Mouse (Mus musculus): ENCODE data around the gene Tango2.
"Not testable (repeated sequence)": the region's sequence is repeated elsewhere in the genome, so short reads cannot be mapped to it uniquely, and the experiment has no call there.

The Tango2 gene

GRCm38 (mm10) chr16:18342650-18343570 lies 5.0 kb downstream of the Tango2 start:
- no peak for DNase-seq

GRCm38 (mm10) chr16:18342076-18342475 lies 5.8 kb downstream of the Tango2 start:
- DNase-seq, result no peak

- DNase-seq, result no peak
These were observed 6.3 kb downstream of the Tango2 start for GRCm38 (mm10) chr16:18341605-18342004.

- DNase-seq, result no peak
These were observed 8.0 kb downstream of the Tango2 start for GRCm38 (mm10) chr16:18339866-18340265.

DNA sequence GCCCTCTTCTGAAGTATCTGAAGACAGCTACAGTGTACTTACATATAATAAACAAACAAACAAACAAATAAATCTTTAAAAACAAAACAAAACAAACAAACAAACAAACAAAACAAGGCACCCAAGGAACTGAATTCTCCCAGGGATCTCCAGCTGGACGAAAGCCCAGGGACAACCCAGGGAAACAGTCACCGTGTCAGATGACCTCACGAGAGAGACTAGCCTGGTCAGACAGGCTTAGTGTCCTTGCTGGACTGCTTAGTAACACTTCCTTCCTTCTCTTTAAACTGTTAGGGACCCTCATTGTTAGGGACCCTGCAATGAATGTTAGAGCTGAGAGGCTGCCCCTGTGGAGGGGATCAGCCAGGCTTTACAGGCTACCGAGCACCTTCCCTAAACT lies 10.6 kb downstream of the Tango2 start:
- DNase-seq, result no peak

GRCm38 (mm10) chr16:18335981-18336380 lies 11.9 kb downstream of the Tango2 start:
- DNase-seq, result no peak

DNA sequence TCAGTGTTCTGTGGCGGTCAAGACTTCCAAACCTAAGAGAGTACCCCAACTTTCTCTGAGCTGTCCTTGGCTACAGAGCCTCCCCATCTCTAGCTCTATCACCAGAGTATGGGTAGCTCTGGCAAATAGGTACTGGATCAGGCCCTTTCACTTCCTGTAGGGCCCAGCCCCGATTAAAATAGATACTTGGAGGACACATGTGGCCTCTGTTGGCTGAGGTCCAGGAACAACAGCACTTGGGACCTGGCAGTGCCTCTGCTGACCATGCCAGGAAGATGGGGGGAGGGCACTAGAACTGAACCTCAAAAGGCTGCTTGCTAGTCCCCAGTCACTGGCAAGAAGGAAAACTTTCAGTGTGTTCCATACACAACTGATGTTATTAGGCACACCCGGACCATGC lies 13.9 kb downstream of the Tango2 start:
- no peak for DNase-seq

DNA sequence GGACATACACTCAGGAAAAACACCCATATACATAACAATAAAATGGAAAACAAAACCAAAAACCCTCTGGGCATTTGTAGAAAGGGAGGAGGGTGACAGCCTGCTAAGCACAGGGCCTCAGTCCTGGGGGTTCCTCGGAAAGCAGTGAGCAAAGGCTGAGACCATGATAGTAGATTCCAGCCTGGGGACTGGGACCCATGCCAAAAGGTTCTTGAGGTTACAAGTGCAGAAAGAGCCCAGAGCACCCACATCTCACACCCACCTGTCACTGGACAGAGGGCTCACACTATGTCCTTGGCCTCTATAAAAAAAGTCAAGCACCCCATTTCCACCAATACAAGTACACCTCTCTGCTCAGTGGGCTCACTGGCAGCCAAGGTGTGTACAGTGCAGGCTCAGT lies 19.4 kb downstream of the Tango2 start:
- no peak for DNase-seq

DNA sequence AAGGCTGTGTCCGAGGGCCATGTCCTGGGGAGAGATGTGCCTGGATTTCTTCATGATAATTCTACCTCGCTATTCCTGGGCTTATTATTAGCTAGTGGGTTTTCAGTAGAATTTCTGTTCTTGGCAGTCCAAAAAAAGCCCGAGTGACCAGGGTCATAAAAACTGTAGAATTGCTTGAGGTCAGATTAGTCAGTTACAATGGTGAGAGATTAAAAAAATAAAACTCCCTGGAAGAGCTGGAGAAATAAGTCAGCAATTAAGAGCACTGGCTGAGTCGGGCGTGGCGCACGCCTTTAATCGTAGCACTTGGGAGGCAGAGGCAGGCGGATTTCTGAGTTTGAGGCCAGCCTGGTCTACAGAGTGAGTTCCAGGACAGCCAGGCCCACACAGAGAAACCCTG lies 20.0 kb downstream of the Tango2 start:
- no peak for DNase-seq

DNA sequence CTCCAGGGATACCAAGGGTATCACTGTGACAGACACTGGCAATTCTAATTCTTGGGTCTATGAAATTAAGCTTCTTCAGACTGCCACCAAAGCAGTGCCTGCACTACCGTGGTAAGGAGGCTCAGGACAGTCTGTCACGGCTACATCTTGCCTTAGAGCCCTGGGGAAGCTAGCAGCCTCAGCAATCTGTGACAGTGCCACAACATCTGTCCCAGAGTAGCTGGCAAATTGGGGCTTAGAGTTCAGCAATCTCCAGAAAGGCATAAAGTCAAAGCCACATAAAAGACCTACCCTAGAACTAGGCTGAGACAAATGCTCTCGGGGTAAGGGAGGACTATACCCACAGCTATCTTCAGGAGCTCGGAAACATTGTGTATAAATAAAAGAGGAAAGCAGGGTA lies 22.2 kb downstream of the Tango2 start:
- no peak for DNase-seq

DNA sequence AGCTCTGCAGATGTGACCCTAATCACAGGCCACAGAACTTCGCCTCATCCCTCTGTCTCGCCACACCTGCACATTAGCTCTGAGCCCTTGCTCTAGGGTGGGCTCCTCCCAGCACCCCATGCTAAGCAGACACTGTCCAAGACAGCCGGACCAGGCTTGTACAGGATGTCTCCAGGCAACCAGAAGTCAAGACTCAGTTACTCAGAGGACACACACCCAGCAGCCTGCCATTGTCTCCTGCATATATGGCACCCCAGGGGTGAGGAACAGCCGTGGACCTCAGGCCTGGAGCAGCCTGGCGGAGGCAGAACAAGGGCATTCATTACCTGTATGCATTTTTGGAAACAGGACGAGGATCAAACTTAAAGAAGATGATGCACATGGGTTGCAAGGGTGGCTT lies 23.9 kb downstream of the Tango2 start:
- no peak for DNase-seq

DNA sequence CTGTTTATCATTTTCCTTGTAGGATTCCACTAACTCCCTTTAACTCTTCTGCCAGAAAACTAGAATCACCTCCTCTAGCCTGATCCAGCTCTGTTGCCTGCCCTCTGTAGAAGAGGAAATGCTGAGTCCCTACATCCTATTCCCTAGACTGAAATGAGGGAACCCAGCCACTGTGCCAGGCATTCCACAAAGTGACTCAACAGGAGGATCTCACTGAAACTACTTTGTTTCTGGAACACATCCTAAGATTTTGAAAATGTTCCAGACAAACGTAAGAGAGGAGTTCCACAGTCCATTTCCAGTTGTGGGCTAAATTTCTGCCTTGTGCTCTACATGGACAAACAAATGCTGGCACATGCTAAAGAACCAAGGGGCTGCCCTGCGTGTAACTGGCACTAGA lies 24.4 kb downstream of the Tango2 start:
- DNase-seq, result no peak

GRCm38 (mm10) chr16:18321443-18321842 lies 26.5 kb downstream of the Tango2 start:
- no peak for DNase-seq

DNA sequence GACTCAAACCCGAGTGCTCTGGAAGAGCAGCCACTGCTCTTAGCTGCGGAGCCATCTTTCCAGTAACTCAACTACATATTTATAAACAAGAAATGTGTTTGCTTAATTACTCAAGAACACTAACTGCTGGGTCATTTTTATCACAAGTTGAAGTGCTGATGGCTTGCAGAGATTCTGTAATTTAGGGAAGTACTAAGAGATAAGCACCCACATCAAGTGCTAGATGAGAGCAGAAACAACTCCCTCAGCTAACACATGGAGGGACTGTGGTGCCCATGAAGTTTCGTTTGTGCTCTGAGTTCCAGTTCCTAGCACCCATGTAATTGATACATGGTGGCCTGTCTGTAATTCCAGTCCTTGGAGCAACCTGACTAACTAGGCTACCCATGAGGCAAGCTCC lies 28.9 kb downstream of the Tango2 start:
- no peak for DNase-seq

DNA sequence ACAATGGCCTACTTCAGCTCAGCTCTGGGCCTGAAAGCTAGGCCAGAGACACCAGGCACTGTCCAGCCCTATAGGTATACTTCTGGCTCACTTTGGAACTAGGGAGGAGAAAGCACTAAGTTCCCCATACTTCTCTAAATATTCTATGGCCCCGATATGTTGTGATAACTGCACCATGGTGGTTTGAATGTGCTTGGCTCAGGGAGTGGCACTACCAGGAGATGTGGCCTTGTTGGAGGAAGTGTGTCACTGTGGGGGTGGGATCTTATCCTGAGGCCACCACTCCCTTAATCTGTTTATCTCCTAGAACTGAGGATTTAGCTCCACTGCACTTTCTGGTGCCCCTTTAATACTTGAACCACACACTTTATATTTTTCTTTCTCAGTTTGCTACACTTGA lies 39.7 kb downstream of the Tango2 start:
- DNase-seq, result no peak

- not testable (repeated sequence) for DNase-seq
These were observed 58.3 kb downstream of the Tango2 start for GRCm38 (mm10) chr16:18289614-18290013.

DNA sequence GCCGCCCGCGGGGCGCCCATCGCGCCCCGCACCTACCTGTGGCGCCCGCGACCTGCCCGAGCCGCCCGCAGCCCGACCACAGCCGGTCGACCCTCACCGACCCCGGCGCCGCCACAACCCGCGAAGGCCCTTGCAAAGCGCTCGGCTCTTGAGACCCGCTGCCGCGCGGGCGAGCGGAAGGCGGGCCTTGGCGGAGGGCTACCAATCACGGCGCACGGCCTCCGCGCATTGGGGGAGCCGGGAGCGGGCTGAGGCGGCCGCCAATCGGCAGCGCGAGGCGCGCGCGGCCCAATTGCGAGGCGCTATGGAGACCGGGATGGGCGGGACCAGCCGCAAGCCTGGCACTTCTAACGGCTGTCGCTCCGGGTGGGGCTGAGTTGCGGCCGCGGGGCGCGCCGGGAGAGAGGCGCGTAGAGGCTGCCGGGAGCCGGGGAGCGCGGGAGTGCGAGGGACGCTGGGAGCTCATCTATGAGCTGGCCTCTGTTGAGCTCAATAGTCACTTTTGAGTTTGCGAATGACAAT lies 58.8 kb downstream of the Tango2 start, which contains the start of gene Dgcr8:
TSS of gene Dgcr8 (minus strand) at position 180 of the 522 bp plus-strand sequence.
- DNase-seq, result peak; percentile 96

- peak; percentile 51 for DNase-seq
These were observed 59.3 kb downstream of the Tango2 start for GRCm38 (mm10) chr16:18288581-18289061.

DNA sequence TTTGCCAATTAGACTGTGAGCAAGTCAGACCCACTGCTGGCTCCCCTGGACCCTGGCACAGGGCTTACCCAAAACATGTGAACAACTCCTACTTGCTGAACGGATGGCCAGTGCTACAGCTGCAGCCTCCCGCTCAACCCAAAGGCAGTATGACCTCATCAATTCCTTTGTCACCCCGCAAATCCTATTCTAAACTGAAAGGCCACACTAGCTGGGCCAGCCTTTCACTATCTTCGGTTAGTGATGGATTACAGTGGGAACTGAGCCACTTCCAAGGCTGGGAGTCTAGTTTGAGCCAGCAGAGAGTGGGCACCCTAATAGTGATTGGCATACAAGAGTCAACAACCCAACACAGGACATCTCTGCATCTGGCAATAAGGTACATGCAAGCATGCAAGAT lies 59.7 kb downstream of the Tango2 start:
- DNase-seq, result no peak

DNA sequence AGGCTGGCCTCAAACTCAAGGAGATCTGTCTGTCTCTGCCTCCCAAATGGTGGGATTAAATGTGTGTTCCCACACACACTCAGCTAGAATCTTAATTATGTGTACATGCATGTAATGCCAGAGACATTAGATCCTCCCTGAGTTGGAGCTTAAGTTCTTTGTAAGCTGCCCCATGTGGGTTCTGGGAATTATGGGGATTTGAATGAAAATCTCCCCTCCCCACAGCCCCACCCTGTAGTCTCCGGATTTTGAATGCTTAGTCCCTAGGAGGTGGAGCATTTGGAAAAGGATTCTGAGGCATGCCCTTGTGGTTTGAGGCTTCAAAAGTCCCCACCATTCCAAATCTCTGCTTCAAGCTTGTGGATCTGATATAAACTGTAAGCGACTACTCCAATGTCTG lies 72.7 kb downstream of the Tango2 start:
- DNase-seq, result no peak

DNA sequence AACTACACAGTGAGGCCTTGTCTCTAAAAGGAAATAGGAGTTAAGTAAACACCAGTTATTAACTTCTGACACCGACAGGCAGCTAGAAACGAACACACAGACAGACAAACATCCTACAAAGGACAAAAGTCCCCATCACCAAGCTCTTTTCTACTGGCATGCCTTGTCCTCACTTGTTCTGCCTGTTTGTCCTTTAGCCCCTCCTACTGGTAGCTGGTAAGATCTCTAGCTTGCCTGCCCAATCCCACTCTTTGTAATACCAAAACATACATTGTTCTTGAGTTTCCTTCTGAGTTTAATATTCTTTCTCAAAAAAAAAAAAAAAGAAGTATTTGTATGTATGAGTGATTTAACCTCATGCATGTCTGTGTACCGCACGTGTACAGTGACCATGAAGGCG lies 79.7 kb downstream of the Tango2 start:
- no peak for DNase-seq

DNA sequence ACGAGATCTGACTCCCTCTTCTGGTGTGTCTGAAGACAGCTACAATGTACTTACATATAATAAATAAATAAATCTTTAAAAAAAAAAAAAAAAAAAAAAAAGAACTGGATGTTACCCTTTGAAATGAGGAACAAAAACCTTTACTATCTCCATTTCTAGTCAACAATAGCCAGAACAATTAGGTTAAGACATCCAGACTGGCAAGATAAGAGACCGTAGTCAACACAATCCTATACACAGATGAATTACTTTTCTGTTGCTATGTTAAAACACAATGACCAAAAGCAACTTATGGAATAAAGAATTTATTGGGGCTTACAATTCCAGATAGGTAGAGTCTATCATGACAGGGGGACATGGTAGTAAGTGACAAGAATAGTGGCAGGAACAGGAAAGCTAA lies 82.9 kb downstream of the Tango2 start:
- no peak for DNase-seq

DNA sequence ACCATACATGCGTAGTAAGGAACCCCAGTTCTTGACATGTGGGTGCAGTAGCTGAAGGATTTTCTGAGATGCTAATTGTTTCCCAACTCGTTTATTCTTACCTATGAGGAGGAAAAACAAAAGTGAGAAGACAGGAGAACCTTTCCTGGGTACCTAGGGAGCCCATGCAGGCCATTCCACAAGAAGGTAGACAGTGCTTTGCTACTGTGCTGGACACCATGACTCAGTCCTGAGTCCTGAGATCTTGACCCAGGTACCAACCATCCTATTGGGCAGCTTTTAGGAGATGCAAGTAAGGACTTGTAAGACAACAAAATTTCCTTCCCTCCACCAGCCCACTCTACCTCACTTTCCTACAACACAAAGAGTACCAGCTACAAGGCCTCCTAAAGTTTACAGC lies 89.7 kb downstream of the Tango2 start, which contains the start of gene Gm49776:
TSS of gene Gm49776 (minus strand) at position 101 of the 400 bp plus-strand sequence.
- DNase-seq, result no peak

- DNase-seq, result no peak
These were observed 94.0 kb downstream of the Tango2 start for GRCm38 (mm10) chr16:18253866-18254265.
